Mouse (Mus musculus) G1E (cell line): ENCODE results near the gene Mef2c.

Experiments used
- CTCF ChIP-seq: IDR thresholded peaks from 2 replicates; pipeline ENCODE4 v1.5.1; 2012; ENCODE audit warnings: low read depth, low read length, inconsistent platforms, mixed read lengths
- POLR2AphosphoS5 ChIP-seq: IDR thresholded peaks from 2 replicates; pipeline ENCODE4 v1.6.1; 2012; ENCODE audit warnings: low read depth, low read length, inconsistent platforms; ENCODE audit not compliant: insufficient replicate concordance

DNA sequence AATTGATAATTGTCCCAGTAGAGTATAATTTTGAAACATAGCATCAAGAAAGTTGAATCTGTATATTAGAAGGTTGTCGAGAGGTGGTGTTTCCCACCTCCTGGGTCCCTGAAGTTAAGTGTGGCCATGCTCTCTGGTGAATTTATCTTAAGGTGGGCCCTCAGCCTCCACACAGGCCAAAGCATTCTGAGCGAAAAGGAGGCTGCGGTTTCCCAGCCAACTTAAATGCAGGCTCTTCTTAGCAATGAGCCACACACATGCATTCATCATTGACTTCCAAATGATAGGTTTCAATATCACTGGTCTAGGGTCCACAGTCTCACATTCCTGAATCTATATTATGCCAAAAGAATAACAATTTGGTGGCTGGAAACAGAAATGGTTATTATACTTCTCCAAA lies 145.2 kb downstream of the Mef2c start:
- TF ChIP-seq CTCF (no peak), POLR2AphosphoS5 (no peak)
